Mouse (Mus musculus): ENCODE results near the gene Ttc37.

Ttc37 gene

GRCm38 (mm10) chr13:76157508-76157907 is 59.0 kb downstream of the Ttc37 start:
- DNase-seq (ENCODE audit: low read depth, low spot score) = no peak

- no peak for DNase-seq (ENCODE audit: low read depth, low spot score)
Measured at GRCm38 (mm10) chr13:76160587-76160986, 62.1 kb downstream of the Ttc37 start.

GRCm38 (mm10) chr13:76174297-76174696 is 75.8 kb downstream of the Ttc37 start:
- no peak for DNase-seq (ENCODE audit: low read depth, low spot score)

- DNase-seq (ENCODE audit: low read depth, low spot score) = no peak
Measured at GRCm38 (mm10) chr13:76178700-76179099, 80.2 kb downstream of the Ttc37 start.

GRCm38 (mm10) chr13:76187651-76188050 is 89.1 kb downstream of the Ttc37 start:
- DNase-seq (ENCODE audit: low read depth, low spot score) = no peak

- no peak for DNase-seq (ENCODE audit: low read depth, low spot score)
Measured at GRCm38 (mm10) chr13:76189190-76189589, 90.7 kb downstream of the Ttc37 start.

- no peak for DNase-seq (ENCODE audit: low read depth, low spot score)
Measured at GRCm38 (mm10) chr13:76190273-76190672, 91.7 kb downstream of the Ttc37 start.

GRCm38 (mm10) chr13:76194937-76195336 is 96.4 kb downstream of the Ttc37 start:
- no peak for DNase-seq (ENCODE audit: low read depth, low spot score)

- DNase-seq (ENCODE audit: low read depth, low spot score) = no peak
Measured at GRCm38 (mm10) chr13:76195431-76196138, 97.1 kb downstream of the Ttc37 start.

- DNase-seq (ENCODE audit: low read depth, low spot score) = no peak
Measured at GRCm38 (mm10) chr13:76197297-76197848, 98.8 kb downstream of the Ttc37 start.

GRCm38 (mm10) chr13:76199943-76200342 is 101.4 kb downstream of the Ttc37 start:
- DNase-seq (ENCODE audit: low read depth, low spot score) = no peak

GRCm38 (mm10) chr13:76214928-76215327 is 116.4 kb downstream of the Ttc37 start:
- no peak for DNase-seq (ENCODE audit: low read depth, low spot score)

GRCm38 (mm10) chr13:76215397-76215796 is 116.9 kb downstream of the Ttc37 start:
- DNase-seq (ENCODE audit: low read depth, low spot score) = peak; percentile 7
